Mouse (Mus musculus): ENCODE measurements around the gene S100a5.

S100a5 gene

GRCm38 (mm10) chr3:90600458-90601195 lies 7.7 kb upstream of the S100a5 start:
- DNase-seq (ENCODE audit: low read depth, low spot score), result no peak

- no peak for DNase-seq (ENCODE audit: low read depth, low spot score)
Observed at GRCm38 (mm10) chr3:90601486-90602110, 6.7 kb upstream of the S100a5 start, which contains the start of gene Gm42674. Gene Gm42674 (plus strand): TSS chr3:90601904.

GRCm38 (mm10) chr3:90603623-90604022 lies 4.7 kb upstream of the S100a5 start, which contains the start of gene S100a4:
Gene S100a4 (plus strand): TSS chr3:90603771.
- no peak for DNase-seq (ENCODE audit: low read depth, low spot score)

GRCm38 (mm10) chr3:90604416-90604815 lies 3.9 kb upstream of the S100a5 start:
- DNase-seq (ENCODE audit: low read depth, low spot score), result no peak

- no peak for DNase-seq (ENCODE audit: low read depth, low spot score)
Observed at GRCm38 (mm10) chr3:90605049-90605448, 3.3 kb upstream of the S100a5 start.

GRCm38 (mm10) chr3:90605736-90606135 lies 2.6 kb upstream of the S100a5 start:
- no peak for DNase-seq (ENCODE audit: low read depth, low spot score)

- DNase-seq (ENCODE audit: low read depth, low spot score), result no peak
Observed at GRCm38 (mm10) chr3:90606185-90606584, 2.1 kb upstream of the S100a5 start.

- DNase-seq (ENCODE audit: low read depth, low spot score), result no peak
Observed at GRCm38 (mm10) chr3:90607361-90607760, 962 bp upstream of the S100a5 start.

GRCm38 (mm10) chr3:90609102-90609501 lies 779 bp downstream of the S100a5 start:
- no peak for DNase-seq (ENCODE audit: low read depth, low spot score)

GRCm38 (mm10) chr3:90611494-90611893 lies 3.2 kb downstream of the S100a5 start:
- DNase-seq (ENCODE audit: low read depth, low spot score), result no peak

GRCm38 (mm10) chr3:90612061-90612460 lies 3.7 kb downstream of the S100a5 start:
- no peak for DNase-seq (ENCODE audit: low read depth, low spot score)

GRCm38 (mm10) chr3:90612728-90613291 lies 4.5 kb downstream of the S100a5 start, which contains the start of gene S100a6:
Gene S100a6 (plus strand): TSS chr3:90612882.
- DNase-seq (ENCODE audit: low read depth, low spot score), result no peak

GRCm38 (mm10) chr3:90613461-90614147 lies 5.3 kb downstream of the S100a5 start:
- no peak for DNase-seq (ENCODE audit: low read depth, low spot score)

- no peak for DNase-seq (ENCODE audit: low read depth, low spot score)
Observed at GRCm38 (mm10) chr3:90614148-90614530, 5.8 kb downstream of the S100a5 start.

- no peak for DNase-seq (ENCODE audit: low read depth, low spot score)
Observed at GRCm38 (mm10) chr3:90614611-90615251, 6.4 kb downstream of the S100a5 start.

- no peak for DNase-seq (ENCODE audit: low read depth, low spot score)
Observed at GRCm38 (mm10) chr3:90615415-90615814, 7.1 kb downstream of the S100a5 start.

GRCm38 (mm10) chr3:90615911-90616310 lies 7.6 kb downstream of the S100a5 start:
- no peak for DNase-seq (ENCODE audit: low read depth, low spot score)

GRCm38 (mm10) chr3:90617586-90617985 lies 9.3 kb downstream of the S100a5 start:
- DNase-seq (ENCODE audit: low read depth, low spot score), result no peak

- DNase-seq (ENCODE audit: low read depth, low spot score), result no peak
Observed at GRCm38 (mm10) chr3:90621552-90621951, 13.2 kb downstream of the S100a5 start.

GRCm38 (mm10) chr3:90623435-90624071 lies 15.2 kb downstream of the S100a5 start:
- no peak for DNase-seq (ENCODE audit: low read depth, low spot score)

GRCm38 (mm10) chr3:90625496-90625895 lies 17.2 kb downstream of the S100a5 start:
- DNase-seq (ENCODE audit: low read depth, low spot score), result no peak
